Mouse (Mus musculus): ENCODE measurements around the gene Hoxa4. TPM values are rescaled to one million over a fixed set of nuclear protein-coding genes. Genes with fewer than 3 reads are reported as not detected.

Hoxa4 gene
- polyA plus RNA-seq, 1 experiment from 2014 or later = 1.6 TPM

- H3K4me1 ChIP-seq (ENCODE audit: control insufficient read depth, insufficient read depth, low read length) = peaks cover 84% of the 10 kb centered on the region
- H3K4me3 ChIP-seq (ENCODE audit: low read depth, low read length) = peak overlapping the region; percentile 26; the same call in 1 of the 2 replicates
- no peaks in the 10 kb centered on the region for H3K9me3 ChIP-seq (ENCODE audit: control insufficient read depth, low read length)
- peak overlapping the region; percentile 75 for H3K9ac ChIP-seq (replicated peaks; ENCODE audit: low read depth, low read length)
- 20% methylated on average over 1 of the region's 1 CpGs for WGBS
- no peak for ATAC-seq (ENCODE audit: low read depth)
- H3K36me3 ChIP-seq (ENCODE audit: control insufficient read depth, insufficient read depth, low read length) = peaks cover 7% of the 10 kb centered on the region; the same call in 1 of the 2 replicates
- peak overlapping the region; percentile 65 for H3K4me2 ChIP-seq (ENCODE audit: low read depth, low read length)
- H3K27me3 ChIP-seq (ENCODE audit: control insufficient read depth, insufficient read depth, low read length) = no peaks in the 10 kb centered on the region
- H3K27ac ChIP-seq (ENCODE audit: low read depth, low read length) = peak overlapping the region; percentile 99
These were observed 24.4 kb downstream of the Hoxa4 start for GRCm38 (mm10) chr6:52167176-52167575.

- H3K4me3 ChIP-seq (ENCODE audit: low read depth, low read length) = 0 out of 2 replicates have a peak overlapping the region, but pooled peaks have one; percentile 43
- peaks cover 83% of the 10 kb centered on the region for H3K4me1 ChIP-seq (ENCODE audit: control insufficient read depth, insufficient read depth, low read length)
- ATAC-seq (ENCODE audit: low read depth) = no peak
- H3K4me2 ChIP-seq (ENCODE audit: low read depth, low read length) = peak overlapping the region; percentile 81
- 11% methylated on average over 4 of the region's 4 CpGs for WGBS
- no peaks in the 10 kb centered on the region for H3K9me3 ChIP-seq (ENCODE audit: control insufficient read depth, low read length)
- H3K9ac ChIP-seq (replicated peaks; ENCODE audit: low read depth, low read length) = peak overlapping the region; percentile 82
- H3K27me3 ChIP-seq (ENCODE audit: control insufficient read depth, insufficient read depth, low read length) = no peaks in the 10 kb centered on the region
- peak overlapping the region; percentile 99 for H3K27ac ChIP-seq (ENCODE audit: low read depth, low read length)
- peaks cover 7% of the 10 kb centered on the region; the same call in 1 of the 2 replicates for H3K36me3 ChIP-seq (ENCODE audit: control insufficient read depth, insufficient read depth, low read length)
These were observed 25.0 kb downstream of the Hoxa4 start for GRCm38 (mm10) chr6:52166431-52167077.

DNA sequence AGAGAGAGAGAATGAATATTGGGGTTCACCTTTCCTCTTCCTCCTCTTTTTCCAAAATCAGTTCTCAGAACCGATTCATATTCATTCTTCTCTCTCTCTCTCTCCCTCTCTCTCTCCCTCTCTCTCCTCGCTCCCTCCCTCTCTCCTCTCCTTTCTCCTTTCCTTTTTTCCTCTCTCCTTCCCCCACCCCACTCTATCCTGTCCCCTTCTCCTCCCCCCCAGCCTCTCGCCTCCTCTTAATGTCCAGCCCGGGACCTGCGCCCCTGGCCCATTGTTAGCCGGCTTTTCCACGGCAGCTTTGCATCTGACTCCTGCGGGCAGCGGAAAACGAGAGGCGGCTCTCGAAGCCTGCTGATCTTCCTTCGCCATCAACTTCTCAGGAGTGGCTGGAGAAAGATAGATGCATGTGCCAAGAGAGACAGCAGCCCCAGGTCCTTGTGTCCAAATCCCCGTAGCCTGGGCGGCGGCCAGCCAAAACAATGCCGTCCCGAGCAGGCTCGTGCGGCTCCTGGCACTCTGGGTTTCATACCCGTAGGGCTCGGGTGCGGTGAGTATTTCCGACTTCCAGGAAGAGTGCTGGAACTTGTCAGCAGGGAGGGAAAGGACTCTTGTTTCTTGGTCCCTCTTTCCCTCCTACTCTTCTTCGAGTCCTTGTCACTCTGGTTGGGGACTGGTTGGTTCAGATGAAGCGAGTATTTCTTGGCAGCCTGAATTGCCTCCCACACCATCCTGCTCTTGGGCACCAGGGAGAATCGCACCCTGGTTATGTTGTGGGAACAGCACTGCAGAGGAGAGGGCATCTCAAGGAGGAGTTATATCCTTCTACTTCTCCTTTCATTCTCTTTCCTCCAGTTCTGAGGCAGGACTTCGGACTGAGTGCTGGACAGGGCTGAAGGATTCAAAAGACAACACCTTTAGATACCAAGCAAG lies 25.8 kb downstream of the Hoxa4 start:
- H3K27ac ChIP-seq (ENCODE audit: low read depth, low read length) = peak overlapping the region; percentile 99
- peak overlapping the region; percentile 82 for H3K9ac ChIP-seq (replicated peaks; ENCODE audit: low read depth, low read length)
- whole genome bisulfite sequencing = 2% methylated on average over 28 of the region's 28 CpGs
- H3K27me3 ChIP-seq (ENCODE audit: control insufficient read depth, insufficient read depth, low read length) = no peaks in the 10 kb centered on the region
- H3K36me3 ChIP-seq (ENCODE audit: control insufficient read depth, insufficient read depth, low read length) = peaks cover 7% of the 10 kb centered on the region; the same call in 1 of the 2 replicates
- no peak for ATAC-seq (ENCODE audit: low read depth)
- no peaks in the 10 kb centered on the region for H3K9me3 ChIP-seq (ENCODE audit: control insufficient read depth, low read length)
- peak overlapping the region; percentile 43 for H3K4me3 ChIP-seq (ENCODE audit: low read depth, low read length)
- peak overlapping the region; percentile 81 for H3K4me2 ChIP-seq (ENCODE audit: low read depth, low read length)
- peaks cover 78% of the 10 kb centered on the region for H3K4me1 ChIP-seq (ENCODE audit: control insufficient read depth, insufficient read depth, low read length)

GRCm38 (mm10) chr6:52164626-52165440 lies 26.7 kb downstream of the Hoxa4 start, which contains the start of gene Hoxa2:
Hoxa2 (minus strand) TSS chr6:52164831.
- peak; percentile 48 for ATAC-seq (ENCODE audit: low read depth)
- Histone ChIP-seq H3K9ac (replicated peaks; ENCODE audit: low read depth, low read length) (peak within 1 kb of the TSS; percentile 82), H3K36me3 (ENCODE audit: control insufficient read depth, insufficient read depth, low read length) (peaks cover 4% of the 10 kb centered on the region; the same call in 1 of the 2 replicates), H3K9me3 (ENCODE audit: control insufficient read depth, low read length) (no peaks in the 10 kb centered on the region), H3K4me3 (ENCODE audit: low read depth, low read length) (peak within 1 kb of the TSS; percentile 43), H3K4me1 (ENCODE audit: control insufficient read depth, insufficient read depth, low read length) (peaks cover 78% of the 10 kb centered on the region), H3K27me3 (ENCODE audit: control insufficient read depth, insufficient read depth, low read length) (no peaks in the 10 kb centered on the region), H3K4me2 (ENCODE audit: low read depth, low read length) (peak within 1 kb of the TSS; percentile 81), H3K27ac (ENCODE audit: low read depth, low read length) (peak within 1 kb of the TSS; percentile 99)
- 1% methylated on average over 25 of the region's 25 CpGs for WGBS

DNA sequence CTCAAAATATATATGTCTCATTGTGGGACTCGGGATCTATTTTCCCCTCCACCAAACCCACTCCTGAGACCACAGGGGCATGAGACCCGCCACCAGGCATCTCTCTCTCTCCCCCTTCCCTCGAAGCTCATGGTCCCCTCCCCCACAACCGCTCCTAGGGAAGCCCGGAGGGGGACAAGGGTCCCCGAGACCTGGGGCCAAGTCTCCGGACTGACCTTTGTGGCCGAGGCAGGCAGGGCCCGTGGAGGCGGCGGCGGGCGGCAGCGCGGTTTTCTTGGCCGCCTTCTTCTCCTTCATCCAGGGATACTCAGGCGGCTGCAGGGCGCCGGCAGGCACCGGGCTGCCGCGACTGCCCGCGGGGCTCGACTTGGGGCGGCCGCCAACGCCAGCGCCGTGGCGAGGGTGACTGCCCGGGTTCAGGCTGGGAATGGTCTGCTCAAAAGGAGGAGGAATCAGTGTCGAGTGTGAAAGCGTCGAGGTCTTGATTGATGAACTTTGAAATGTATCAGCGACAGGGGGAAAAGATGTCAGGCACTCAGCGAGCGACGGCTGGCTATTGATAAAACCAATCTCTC lies 27.4 kb downstream of the Hoxa4 start:
- Histone ChIP-seq H3K4me3 (ENCODE audit: low read depth, low read length) (peak overlapping the region; percentile 43), H3K4me2 (ENCODE audit: low read depth, low read length) (peak overlapping the region; percentile 81), H3K27ac (ENCODE audit: low read depth, low read length) (peak overlapping the region; percentile 99)

GRCm38 (mm10) chr6:52163366-52164031 lies 28.1 kb downstream of the Hoxa4 start:
- peak overlapping the region; percentile 81 for H3K4me2 ChIP-seq (ENCODE audit: low read depth, low read length)
- no peak for ATAC-seq (ENCODE audit: low read depth)
- 4% methylated on average over 17 of the region's 17 CpGs for WGBS
- peaks cover 78% of the 10 kb centered on the region for H3K4me1 ChIP-seq (ENCODE audit: control insufficient read depth, insufficient read depth, low read length)
- H3K27me3 ChIP-seq (ENCODE audit: control insufficient read depth, insufficient read depth, low read length) = no peaks in the 10 kb centered on the region
- H3K27ac ChIP-seq (ENCODE audit: low read depth, low read length) = peak overlapping the region; percentile 99
- peak overlapping the region; percentile 43 for H3K4me3 ChIP-seq (ENCODE audit: low read depth, low read length)
- no peaks in the 10 kb centered on the region for H3K9me3 ChIP-seq (ENCODE audit: control insufficient read depth, low read length)
- peaks cover 2% of the 10 kb centered on the region; the same call in 1 of the 2 replicates for H3K36me3 ChIP-seq (ENCODE audit: control insufficient read depth, insufficient read depth, low read length)
- peak overlapping the region; percentile 82 for H3K9ac ChIP-seq (replicated peaks; ENCODE audit: low read depth, low read length)

More for the DNA sequence above, 27.4 kb downstream of the Hoxa4 start:
- ATAC-seq (ENCODE audit: low read depth) = no peak
- WGBS = under 1% methylated on average over 39 of the region's 39 CpGs
- peak overlapping the region; percentile 82 for H3K9ac ChIP-seq (replicated peaks; ENCODE audit: low read depth, low read length)
- no peaks in the 10 kb centered on the region for H3K27me3 ChIP-seq (ENCODE audit: control insufficient read depth, insufficient read depth, low read length)
- no peaks in the 10 kb centered on the region for H3K9me3 ChIP-seq (ENCODE audit: control insufficient read depth, low read length)
- peaks cover 3% of the 10 kb centered on the region; the same call in 1 of the 2 replicates for H3K36me3 ChIP-seq (ENCODE audit: control insufficient read depth, insufficient read depth, low read length)
- peaks cover 79% of the 10 kb centered on the region for H3K4me1 ChIP-seq (ENCODE audit: control insufficient read depth, insufficient read depth, low read length)

- 5% methylated on average over 14 of the region's 14 CpGs for WGBS
- H3K4me1 ChIP-seq (ENCODE audit: control insufficient read depth, insufficient read depth, low read length) = peaks cover 71% of the 10 kb centered on the region
- peak overlapping the region; percentile 81 for H3K4me2 ChIP-seq (ENCODE audit: low read depth, low read length)
- no peaks in the 10 kb centered on the region for H3K36me3 ChIP-seq (ENCODE audit: control insufficient read depth, insufficient read depth, low read length)
- peak overlapping the region; percentile 82 for H3K9ac ChIP-seq (replicated peaks; ENCODE audit: low read depth, low read length)
- peak overlapping the region; percentile 43 for H3K4me3 ChIP-seq (ENCODE audit: low read depth, low read length)
- no peaks in the 10 kb centered on the region for H3K27me3 ChIP-seq (ENCODE audit: control insufficient read depth, insufficient read depth, low read length)
- no peaks in the 10 kb centered on the region for H3K9me3 ChIP-seq (ENCODE audit: control insufficient read depth, low read length)
- no peak for ATAC-seq (ENCODE audit: low read depth)
- H3K27ac ChIP-seq (ENCODE audit: low read depth, low read length) = peak overlapping the region; percentile 99
These were observed 28.8 kb downstream of the Hoxa4 start for GRCm38 (mm10) chr6:52162611-52163365.

Measured in neural tube, embryonic 14.5 days (tissue).